Mouse (Mus musculus): ENCODE measurements around the gene Gm20834.
"Not testable (repeated sequence)": the region's sequence is repeated elsewhere in the genome, so short reads cannot be mapped to it uniquely, and the experiment has no call there.

The Gm20834 gene

GRCm38 (mm10) chrY:10324489-10324888, at the start of gene Gm20834:
Gm20834 (minus strand) TSS chrY:10324589.
- DNase-seq = not testable (repeated sequence)

All from lung, postnatal 4 days (tissue).